Mouse (Mus musculus) layer of hippocampus, adult 2 months (tissue): ENCODE measurements around the gene Pou5f1. TPM values are rescaled to one million over a fixed set of nuclear protein-coding genes. Genes with fewer than 3 reads are reported as not detected.
A peak's percentile ranks its signal among the peaks of the same experiment; 100 is the strongest.

Source experiments
- DNase-seq, 2 experiments: peaks; one replicate each; pipeline ENCODE4 v3.0.0; 2022; ENCODE audit warnings: low spot score in 2 of 2
- H3K27ac ChIP-seq: fragments of 200-600 bp; 2 replicates; pipeline ENCODE4 v1.8.1; 2022
- H3K4me3 ChIP-seq: fragments of 200-600 bp; 2 replicates; pipeline ENCODE4 v1.8.1; 2022; ENCODE audit warnings: mild to moderate bottlenecking
- CTCF ChIP-seq: fragments of 200-600 bp; conservative IDR thresholded peaks from 2 replicates; pipeline ENCODE4 v1.8.1; 2022; ENCODE audit warnings: antibody characterized with exemption, mild to moderate bottlenecking, moderate library complexity
- total RNA-seq, 2 experiments: library from RNA; stranded (reverse); gene quantifications; 2 replicates each; pipeline ENCODE4 v1.2.3; 2021

Pou5f1 gene
- total RNA-seq, 2 experiments from 2014 or later: 0.52 TPM; not detected in 1

- H3K27ac ChIP-seq: no peak overlapping the region
- peak; percentile 94 for TF ChIP-seq CTCF
- no peak overlapping the region for H3K4me3 ChIP-seq
- DNase-seq: peak in 1 of 2 experiments; percentile 71
These were observed 38.9 kb downstream of the Pou5f1 start for GRCm38 (mm10) chr17:35544680-35545079.

- no peak overlapping the region for H3K4me3 ChIP-seq
- TF ChIP-seq CTCF: 0 out of 2 replicates have a peak, but pooled peaks have one; percentile 9
- no peak overlapping the region for H3K27ac ChIP-seq
- no peak for DNase-seq
These were observed 41.6 kb downstream of the Pou5f1 start for GRCm38 (mm10) chr17:35547465-35547864.

- no peak for DNase-seq
- no peak overlapping the region for H3K4me3 ChIP-seq
- TF ChIP-seq CTCF: no peak
- H3K27ac ChIP-seq: peak overlapping the region; percentile 88
These were observed 42.8 kb downstream of the Pou5f1 start for GRCm38 (mm10) chr17:35548636-35549035.

GRCm38 (mm10) chr17:35549437-35550142, 43.8 kb downstream of the Pou5f1 start:
- Histone ChIP-seq H3K4me3 (no peak overlapping the region; the same call in 1 of the 2 replicates), H3K27ac (peak overlapping the region; percentile 88)
- DNase-seq: peak; percentile 55 to 69
- TF ChIP-seq CTCF: no peak

GRCm38 (mm10) chr17:35550143-35550494, 44.3 kb downstream of the Pou5f1 start:
- H3K27ac ChIP-seq: peak overlapping the region; percentile 88
- peak; percentile 50 for TF ChIP-seq CTCF
- H3K4me3 ChIP-seq: no peak overlapping the region
- no peak for DNase-seq

GRCm38 (mm10) chr17:35550871-35551270, 45.1 kb downstream of the Pou5f1 start:
- no peak overlapping the region for H3K4me3 ChIP-seq
- DNase-seq: no peak
- no peak for TF ChIP-seq CTCF
- H3K27ac ChIP-seq: no peak overlapping the region

GRCm38 (mm10) chr17:35551881-35552414, 46.1 kb downstream of the Pou5f1 start, which contains the start of gene Cdsn:
TSS of gene Cdsn (plus strand) at chr17:35552128.
- H3K4me3 ChIP-seq: no peak within 1 kb of the TSS
- H3K27ac ChIP-seq: no peak within 1 kb of the TSS
- TF ChIP-seq CTCF: no peak
- no peak for DNase-seq

GRCm38 (mm10) chr17:35554321-35554720, 48.5 kb downstream of the Pou5f1 start:
- DNase-seq: no peak
- TF ChIP-seq CTCF: no peak
- Histone ChIP-seq H3K4me3 (no peak overlapping the region), H3K27ac (no peak overlapping the region)

- TF ChIP-seq CTCF: no peak
- no peak overlapping the region for H3K27ac ChIP-seq
- no peak overlapping the region for H3K4me3 ChIP-seq
- no peak for DNase-seq
These were observed 49.1 kb downstream of the Pou5f1 start for GRCm38 (mm10) chr17:35554761-35555397.

GRCm38 (mm10) chr17:35556186-35556765, 50.5 kb downstream of the Pou5f1 start:
- Histone ChIP-seq H3K27ac (no peak overlapping the region), H3K4me3 (no peak overlapping the region)
- DNase-seq: no peak
- TF ChIP-seq CTCF: no peak

GRCm38 (mm10) chr17:35556812-35557211, 51.0 kb downstream of the Pou5f1 start:
- no peak overlapping the region for H3K4me3 ChIP-seq
- peak; percentile 92 for TF ChIP-seq CTCF
- no peak overlapping the region for H3K27ac ChIP-seq
- DNase-seq: peak in 1 of 2 experiments; percentile 59

- no peak for DNase-seq
- no peak overlapping the region for H3K4me3 ChIP-seq
- TF ChIP-seq CTCF: no peak
- H3K27ac ChIP-seq: no peak overlapping the region
These were observed 51.5 kb downstream of the Pou5f1 start for GRCm38 (mm10) chr17:35557351-35557750.

- no peak for TF ChIP-seq CTCF
- Histone ChIP-seq H3K27ac (no peak overlapping the region), H3K4me3 (no peak overlapping the region)
- no peak for DNase-seq
These were observed 52.4 kb downstream of the Pou5f1 start for GRCm38 (mm10) chr17:35558216-35558615.

Other genes with a start within 250 kb of the Pou5f1 start
- gene H2-D1, start 243.3 kb upstream of the Pou5f1 start, total RNA-seq: 10 to 100 TPM; 15.7 to 21.2 TPM
- under 1 TPM; 0.13 to 0.47 TPM for gene H2-Q1, start 185.6 kb upstream of the Pou5f1 start, total RNA-seq
- gene H2-Q2, start 163.8 kb upstream of the Pou5f1 start, total RNA-seq: under 1 TPM in 1 of 2 experiments, not detected in 1; 0.38 TPM
- gene H2-Q4, start 126.4 kb upstream of the Pou5f1 start, total RNA-seq: 1 to 10 TPM; 1.7 to 2.3 TPM
- gene H2-Q6, start 81.2 kb upstream of the Pou5f1 start, total RNA-seq: not detected
- gene H2-Q7, start 66.9 kb upstream of the Pou5f1 start, total RNA-seq: under 1 TPM; 0.69 to 0.79 TPM
- gene H2-Q10, start 35.9 kb upstream of the Pou5f1 start, total RNA-seq: under 1 TPM; 0.12 to 0.15 TPM
- 1 to 10 TPM; 4.7 to 7.2 TPM for gene Tcf19, start 10.8 kb downstream of the Pou5f1 start, total RNA-seq
- 10 to 100 TPM; 11.0 to 12.6 TPM for gene Cchcr1, start 11.1 kb downstream of the Pou5f1 start, total RNA-seq
- 1 to 10 TPM in 1 of 2 experiments, under 1 TPM in 1; 0.59 to 1.1 TPM for gene Psors1c2, start 27.2 kb downstream of the Pou5f1 start, total RNA-seq
- under 1 TPM in 1 of 2 experiments, not detected in 1; 0.25 TPM for gene Cdsn, start 46.1 kb downstream of the Pou5f1 start, total RNA-seq
- not detected for gene 2300002M23Rik, start 61.4 kb downstream of the Pou5f1 start, total RNA-seq
- gene Sfta2, start 95.5 kb downstream of the Pou5f1 start, total RNA-seq: not detected
- gene Gm9573, start 120.6 kb downstream of the Pou5f1 start, total RNA-seq: not detected
- gene Mucl3, start 137.7 kb downstream of the Pou5f1 start, total RNA-seq: not detected
- 10 to 100 TPM; 32.4 to 47.3 TPM for gene Vars2, start 161.6 kb downstream of the Pou5f1 start, total RNA-seq
- gene Gtf2h4, start 167.7 kb downstream of the Pou5f1 start, total RNA-seq: 10 to 100 TPM; 29.9 to 35.3 TPM
- gene Ddr1, start 198.6 kb downstream of the Pou5f1 start, total RNA-seq: 10 to 100 TPM; 54.3 to 61.0 TPM